Mouse (Mus musculus) hindbrain, postnatal 0 days (tissue): ENCODE data around the gene Snf8. TPM values are rescaled to one million over a fixed set of nuclear protein-coding genes. Genes with fewer than 3 reads are reported as not detected.

Experiments used
- ATAC-seq: fragments of 200-750 bp; cut with Nextera tagmentation; 2 replicates; pipeline ENCODE4 v1.8.0; 2017; ENCODE audit warnings: mild to moderate bottlenecking, moderate TSS enrichment, moderate library complexity
- DNase-seq: peaks from one replicate; pipeline ENCODE4 v3.0.0-alpha.2; 2015; ENCODE audit warnings: low spot score
- H3K27ac ChIP-seq: fragments of 300-500 bp; sonication (generic); 2 replicates; pipeline ENCODE4 v1.5.1; 2014; ENCODE audit warnings: mild to moderate bottlenecking
- H3K27me3 ChIP-seq: fragments of 300-500 bp; sonication (generic); 2 replicates; pipeline ENCODE4 v1.6.1; 2014; ENCODE audit warnings: low read length, mixed read lengths; ENCODE audit not compliant: insufficient read depth
- H3K36me3 ChIP-seq: fragments of 300-500 bp; sonication (generic); 2 replicates; pipeline ENCODE4 v1.6.1; 2014; ENCODE audit warnings: low read length, mixed read lengths; ENCODE audit not compliant: insufficient read depth
- H3K4me1 ChIP-seq: fragments of 300-500 bp; sonication (generic); 2 replicates; pipeline ENCODE4 v1.6.1; 2014; ENCODE audit warnings: antibody characterized with exemption, low read length, mixed read lengths; ENCODE audit not compliant: insufficient read depth
- H3K4me2 ChIP-seq: fragments of 300-500 bp; sonication (generic); 2 replicates; pipeline ENCODE4 v1.6.1; 2014; ENCODE audit warnings: low read depth, mild to moderate bottlenecking, low read length, moderate library complexity, mixed read lengths
- H3K4me3 ChIP-seq: fragments of 300-500 bp; sonication (generic); 2 replicates; pipeline ENCODE4 v1.5.1; 2014; ENCODE audit warnings: low read length
- H3K9ac ChIP-seq: fragments of 300-500 bp; sonication (generic); replicated peaks from 2 replicates; pipeline ENCODE4 v1.6.1; 2014; ENCODE audit warnings: mild to moderate bottlenecking, low read length, moderate library complexity, mixed read lengths
- H3K9me3 ChIP-seq: fragments of 300-500 bp; sonication (generic); 2 replicates; pipeline ENCODE4 v1.6.1; 2016; ENCODE audit warnings: low read length, mixed read lengths
- CTCF ChIP-seq: IDR thresholded peaks from 2 replicates; pipeline ENCODE4 v1.5.1; 2016; ENCODE audit warnings: antibody characterized with exemption, control low read depth, low read depth
- WGBS: fragments of 180-500 bp; shearing (Covaris S2); extraction: QIAGEN DNeasy Blood & Tissue Kit; methylation state at CpG from one replicate; pipeline ENCODE4 v1.1.7; 2014; 5-methylcytosine and 5-hydroxymethylcytosine counted together
- polyA plus RNA-seq: library from polyadenylated mRNA; unstranded; fragments of >200 nt; fragmentation: Nextera tagmentation; extraction: Ambion mirVana; gene quantifications from 2 replicates; pipeline ENCODE4 v1.2.1, GENCODE M21; 2015
- total RNA-seq: library from RNA; depleted of rRNA; stranded (reverse); fragments of >200 nt; gene quantifications from 2 replicates; pipeline ENCODE4 v1.2.3, GENCODE M21; 2014

Snf8 gene
- total and polyA plus RNA-seq, 2 experiments from 2014 or later, result 21.4 to 114 TPM

GRCm38 (mm10) chr11:96075509-96076220 is 41.0 kb downstream of the Snf8 start, which contains the start of gene Atp5g1:
Gene Atp5g1 (minus strand): TSS chr11:96075670.
- Histone ChIP-seq H3K9me3 (no peaks in the 10 kb centered on the region), H3K4me2 (peak within 1 kb of the TSS; percentile 86), H3K9ac (peak within 1 kb of the TSS; percentile 84), H3K27me3 (no peaks in the 10 kb centered on the region), H3K27ac (peak within 1 kb of the TSS; percentile 93), H3K4me1 (no peaks in the 10 kb centered on the region), H3K4me3 (peak within 1 kb of the TSS; percentile 88), H3K36me3 (no peaks in the 10 kb centered on the region)
- ATAC-seq (peak; percentile 98), DNase-seq (peak; percentile 100)
- 1% methylated on average over 37 of the region's 37 CpGs for WGBS
- 0 out of 2 replicates have a peak, but pooled peaks have one; percentile 12 for TF ChIP-seq CTCF

GRCm38 (mm10) chr11:96076221-96077105 is 41.8 kb downstream of the Snf8 start:
- WGBS, result 69% methylated on average over 13 of the region's 13 CpGs
- no peak for ATAC-seq

GRCm38 (mm10) chr11:96080736-96081135 is 46.1 kb downstream of the Snf8 start:
- ATAC-seq, result no peak
- H3K27ac ChIP-seq, result no peak overlapping the region
- 78% methylated on average over 5 of the region's 5 CpGs for WGBS

More at GRCm38 (mm10) chr11:96076221-96077105, 41.8 kb downstream of the Snf8 start:
- H3K36me3 ChIP-seq, result no peaks in the 10 kb centered on the region
- H3K27me3 ChIP-seq, result no peaks in the 10 kb centered on the region
- peak overlapping the region; percentile 84 for H3K27ac ChIP-seq
- H3K9me3 ChIP-seq, result no peaks in the 10 kb centered on the region
- peak overlapping the region; percentile 27; the same call in 1 of the 2 replicates for H3K4me3 ChIP-seq
- H3K9ac ChIP-seq, result 0 out of 2 replicates have a peak overlapping the region, but pooled peaks have one; percentile 37
- no peak for DNase-seq
- no peak for TF ChIP-seq CTCF
- H3K4me1 ChIP-seq, result no peaks in the 10 kb centered on the region
- peak overlapping the region; percentile 55 for H3K4me2 ChIP-seq

GRCm38 (mm10) chr11:96082682-96083081 is 48.0 kb downstream of the Snf8 start:
- no peak overlapping the region for H3K4me3 ChIP-seq
- 70% methylated on average over 3 of the region's 3 CpGs for WGBS
- H3K4me2 ChIP-seq, result no peak overlapping the region
- H3K4me1 ChIP-seq, result no peaks in the 10 kb centered on the region
- no peaks in the 10 kb centered on the region for H3K9me3 ChIP-seq
- ATAC-seq (no peak), DNase-seq (no peak)
- no peaks in the 10 kb centered on the region for H3K36me3 ChIP-seq
- H3K27me3 ChIP-seq, result no peaks in the 10 kb centered on the region
- H3K9ac ChIP-seq, result no peak overlapping the region
- TF ChIP-seq CTCF, result no peak
- no peak overlapping the region for H3K27ac ChIP-seq

More at GRCm38 (mm10) chr11:96080736-96081135, 46.1 kb downstream of the Snf8 start:
- Histone ChIP-seq H3K27me3 (no peaks in the 10 kb centered on the region), H3K4me1 (no peaks in the 10 kb centered on the region), H3K9me3 (no peaks in the 10 kb centered on the region), H3K9ac (no peak overlapping the region), H3K4me3 (no peak overlapping the region), H3K4me2 (no peak overlapping the region), H3K36me3 (no peaks in the 10 kb centered on the region)
- DNase-seq, result no peak
- TF ChIP-seq CTCF, result no peak

GRCm38 (mm10) chr11:96087981-96088380 is 53.3 kb downstream of the Snf8 start:
- WGBS, result 90% methylated on average over 6 of the region's 6 CpGs
- H3K4me2 ChIP-seq, result no peak overlapping the region
- no peaks in the 10 kb centered on the region for H3K9me3 ChIP-seq
- H3K27ac ChIP-seq, result no peak overlapping the region
- DNase-seq, result no peak
- no peaks in the 10 kb centered on the region for H3K27me3 ChIP-seq
- H3K4me1 ChIP-seq, result no peaks in the 10 kb centered on the region
- no peak overlapping the region for H3K4me3 ChIP-seq
- H3K9ac ChIP-seq, result no peak overlapping the region
- no peak for TF ChIP-seq CTCF
- H3K36me3 ChIP-seq, result no peaks in the 10 kb centered on the region
- ATAC-seq, result no peak

DNA sequence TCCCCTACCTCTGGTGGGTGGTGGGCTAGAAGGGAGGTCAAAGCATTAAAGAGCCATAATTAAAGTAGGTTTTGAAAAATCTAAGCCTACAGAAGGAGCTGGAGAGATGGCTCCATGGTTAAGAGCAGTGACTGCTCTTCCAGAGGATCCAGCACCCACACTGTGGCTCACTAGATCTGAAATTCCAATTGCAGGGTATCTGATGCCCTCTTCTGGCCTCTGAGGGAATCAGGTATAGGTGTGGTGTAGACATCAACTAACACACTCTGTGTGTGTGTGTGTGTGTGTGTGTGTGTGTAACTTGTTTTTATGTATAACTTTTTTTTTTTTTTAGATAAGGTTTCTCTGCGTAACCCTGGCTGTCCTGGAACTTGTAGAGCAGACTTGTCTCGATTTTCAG is 56.4 kb downstream of the Snf8 start:
- Histone ChIP-seq H3K9me3 (no peaks in the 10 kb centered on the region), H3K4me1 (no peaks in the 10 kb centered on the region), H3K27ac (no peak overlapping the region), H3K4me3 (no peak overlapping the region), H3K9ac (no peak overlapping the region), H3K4me2 (no peak overlapping the region), H3K27me3 (no peaks in the 10 kb centered on the region), H3K36me3 (no peaks in the 10 kb centered on the region)
- peak; percentile 56 for TF ChIP-seq CTCF
- WGBS, result 75% methylated on average over 2 of the region's 2 CpGs
- ATAC-seq (no peak), DNase-seq (peak; percentile 10)
